Mouse (Mus musculus) hematopoietic stem cell, adult 5-6 weeks (primary cell): ENCODE measurements around the gene Ccl22. TPM values are rescaled to one million over a fixed set of nuclear protein-coding genes. Genes with fewer than 3 reads are reported as not detected.

Source experiments
- ATAC-seq, 2 experiments: fragments of 125-278 bp in 1 of 2; replicated peaks in 1 of 2; 2 replicates each; pipeline ENCODE4 v1.8.0; 2016 to 2017; ENCODE audit warnings: inconsistent platforms in 2 of 2, mild to moderate bottlenecking in 2 of 2, moderate number of reproducible peaks in 2 of 2, low read depth in 1 of 2, moderate TSS enrichment in 1 of 2; ENCODE audit not compliant: low FRiP score in 2 of 2, poor library complexity in 2 of 2, severe bottlenecking in 2 of 2, insufficient read depth in 1 of 2, low TSS enrichment in 1 of 2
- total RNA-seq: library from RNA; stranded (forward); fragments of 172-1452, 232-1000 nt; gene quantifications from 2 replicates; pipeline ENCODE4 v1.2.3, GENCODE M21; 2017

The Ccl22 gene
- total RNA-seq, 1 experiment from 2014 or later = not detected

- ATAC-seq = no peak
Measured at GRCm38 (mm10) chr8:94770945-94771344, 25.6 kb downstream of the Ccl22 start.

GRCm38 (mm10) chr8:94771941-94772670, 26.7 kb downstream of the Ccl22 start, which contains the start of gene Cx3cl1:
Gene Cx3cl1 (plus strand): TSS chr8:94772009.
- ATAC-seq = peak; percentile 84 to 86

GRCm38 (mm10) chr8:94773048-94773447, 27.7 kb downstream of the Ccl22 start:
- no peak for ATAC-seq

GRCm38 (mm10) chr8:94773700-94774171, 28.3 kb downstream of the Ccl22 start:
- ATAC-seq = no peak

GRCm38 (mm10) chr8:94774601-94775000, 29.2 kb downstream of the Ccl22 start:
- no peak for ATAC-seq

- ATAC-seq = no peak
Measured at GRCm38 (mm10) chr8:94776346-94776745, 31.0 kb downstream of the Ccl22 start.

GRCm38 (mm10) chr8:94778036-94778435, 32.6 kb downstream of the Ccl22 start:
- ATAC-seq = no peak

- ATAC-seq = peak in 1 of 2 experiments; percentile 33; a peak in 2 of 4 replicates
Measured at GRCm38 (mm10) chr8:94778473-94778872, 33.1 kb downstream of the Ccl22 start.

- peak; percentile 88 to 92 for ATAC-seq
Measured at GRCm38 (mm10) chr8:94778895-94779533, 33.6 kb downstream of the Ccl22 start.

GRCm38 (mm10) chr8:94779534-94780294, 34.3 kb downstream of the Ccl22 start:
- no peak for ATAC-seq

GRCm38 (mm10) chr8:94780491-94781154, 35.2 kb downstream of the Ccl22 start:
- no peak for ATAC-seq

- ATAC-seq = no peak
Measured at GRCm38 (mm10) chr8:94781155-94781837, 35.9 kb downstream of the Ccl22 start.

- ATAC-seq = no peak
Measured at GRCm38 (mm10) chr8:94781838-94782235, 36.4 kb downstream of the Ccl22 start.

- ATAC-seq = no peak
Measured at GRCm38 (mm10) chr8:94783890-94784289, 38.5 kb downstream of the Ccl22 start.

GRCm38 (mm10) chr8:94785247-94785985, 40.0 kb downstream of the Ccl22 start:
- peak; percentile 55 to 75; a peak in 3 of 4 replicates for ATAC-seq

- no peak for ATAC-seq
Measured at GRCm38 (mm10) chr8:94785995-94786595, 40.7 kb downstream of the Ccl22 start.
